Mouse (Mus musculus) forebrain, embryonic 15.5 days (tissue): Measurements from ENCODE around the gene Mrnip. TPM values are rescaled to one million over a fixed set of nuclear protein-coding genes. Genes with fewer than 3 reads are reported as not detected.

ENCODE experiments used
- ATAC-seq: fragments of 200-750 bp; cut with Nextera tagmentation; replicated peaks from 2 replicates; pipeline ENCODE4 v1.8.0; 2017; ENCODE audit warnings: mild to moderate bottlenecking, moderate TSS enrichment, moderate library complexity
- H3K27ac ChIP-seq: fragments of 300-500 bp; sonication (generic); replicated peaks from 2 replicates; pipeline ENCODE4 v1.5.1; 2015; ENCODE audit warnings: mild to moderate bottlenecking, inconsistent platforms
- H3K27me3 ChIP-seq: fragments of 300-500 bp; sonication (generic); 2 replicates; pipeline ENCODE4 v1.6.1; 2015; ENCODE audit warnings: inconsistent platforms
- H3K36me3 ChIP-seq: fragments of 300-500 bp; sonication (generic); 2 replicates; pipeline ENCODE4 v1.6.1; 2015; ENCODE audit warnings: mild to moderate bottlenecking, inconsistent platforms
- H3K4me1 ChIP-seq: fragments of 300-500 bp; sonication (generic); 2 replicates; pipeline ENCODE4 v1.6.1; 2015; ENCODE audit warnings: inconsistent platforms
- H3K4me2 ChIP-seq: fragments of 300-500 bp; sonication (generic); replicated peaks from 2 replicates; pipeline ENCODE4 v1.6.1; 2015; ENCODE audit warnings: mild to moderate bottlenecking, inconsistent platforms
- H3K4me3 ChIP-seq: fragments of 300-500 bp; sonication (generic); 2 replicates; pipeline ENCODE4 v1.5.1; 2015; ENCODE audit warnings: mild to moderate bottlenecking, inconsistent platforms
- H3K9ac ChIP-seq: fragments of 300-500 bp; sonication (generic); replicated peaks from 2 replicates; pipeline ENCODE4 v1.6.1; 2015; ENCODE audit warnings: mild to moderate bottlenecking, inconsistent platforms
- H3K9me3 ChIP-seq: fragments of 300-500 bp; sonication (generic); 2 replicates; pipeline ENCODE4 v1.6.1; 2016; ENCODE audit warnings: inconsistent platforms
- WGBS: fragments of 180-500 bp; shearing (Covaris S2); methylation state at CpG from one replicate; pipeline ENCODE4 v1.1.7; 2015; ENCODE audit warnings: mixed read lengths; 5-methylcytosine and 5-hydroxymethylcytosine counted together
- polyA plus RNA-seq: library from polyadenylated mRNA; unstranded; fragments of >200 nt; fragmentation: Nextera tagmentation; extraction: Ambion mirVana; gene quantifications from 2 replicates; pipeline ENCODE4 v1.2.1, GENCODE M21; 2015

Gene Mrnip
- polyA plus RNA-seq, 1 experiment from 2014 or later: 28.6 TPM

DNA sequence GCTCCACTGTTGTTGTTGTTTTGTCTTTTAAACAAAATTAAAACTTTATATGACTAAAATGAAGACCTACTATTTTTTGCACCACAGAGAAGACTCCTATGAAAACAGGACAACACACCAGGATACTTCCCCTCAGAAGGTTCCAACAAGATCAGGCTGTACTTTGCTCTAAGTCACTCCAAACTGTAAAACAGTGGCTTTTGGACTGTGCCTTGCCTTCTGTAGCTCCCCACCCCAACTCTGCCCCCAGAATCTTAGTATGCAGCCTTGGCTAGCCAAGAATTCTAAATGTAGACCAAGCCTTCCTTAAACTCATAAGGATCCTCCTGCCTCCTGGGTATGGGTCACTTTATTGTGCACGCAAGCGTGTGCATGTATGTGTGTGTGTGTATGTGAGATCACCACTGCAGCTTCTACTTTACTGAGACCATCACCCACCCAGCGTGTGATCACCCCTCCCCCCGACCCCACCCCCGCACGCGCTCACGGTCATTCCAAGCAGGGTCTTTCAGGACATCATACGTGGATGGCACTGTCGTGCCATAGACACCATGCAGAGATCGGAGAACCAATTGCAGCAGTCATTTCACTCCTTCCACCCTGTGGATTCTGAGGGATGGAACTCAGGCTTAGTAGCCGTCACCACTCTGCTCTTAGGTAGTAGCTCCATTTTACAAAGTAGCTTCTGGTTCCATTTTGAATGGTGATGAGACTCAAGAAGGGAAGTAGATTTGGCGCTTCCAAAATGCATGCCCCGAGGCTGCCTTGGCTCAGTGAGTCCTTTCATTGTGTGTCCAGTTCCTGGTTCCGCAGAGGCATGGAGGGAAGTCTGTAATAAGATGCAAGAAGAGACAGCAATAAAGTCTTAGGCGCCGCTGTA is 49.8 kb downstream of the Mrnip start:
- peak; percentile 12; the same call in 1 of the 2 replicates for ATAC-seq
- Histone ChIP-seq H3K4me1 (peaks cover 45% of the 10 kb centered on the region), H3K4me2 (peak overlapping the region; percentile 76), H3K27ac (peak overlapping the region; percentile 95), H3K4me3 (peak overlapping the region; percentile 93), H3K27me3 (no peaks in the 10 kb centered on the region), H3K9ac (peak overlapping the region; percentile 95), H3K36me3 (no peaks in the 10 kb centered on the region), H3K9me3 (no peaks in the 10 kb centered on the region)
- WGBS: 6% methylated on average over 17 of the region's 17 CpGs

DNA sequence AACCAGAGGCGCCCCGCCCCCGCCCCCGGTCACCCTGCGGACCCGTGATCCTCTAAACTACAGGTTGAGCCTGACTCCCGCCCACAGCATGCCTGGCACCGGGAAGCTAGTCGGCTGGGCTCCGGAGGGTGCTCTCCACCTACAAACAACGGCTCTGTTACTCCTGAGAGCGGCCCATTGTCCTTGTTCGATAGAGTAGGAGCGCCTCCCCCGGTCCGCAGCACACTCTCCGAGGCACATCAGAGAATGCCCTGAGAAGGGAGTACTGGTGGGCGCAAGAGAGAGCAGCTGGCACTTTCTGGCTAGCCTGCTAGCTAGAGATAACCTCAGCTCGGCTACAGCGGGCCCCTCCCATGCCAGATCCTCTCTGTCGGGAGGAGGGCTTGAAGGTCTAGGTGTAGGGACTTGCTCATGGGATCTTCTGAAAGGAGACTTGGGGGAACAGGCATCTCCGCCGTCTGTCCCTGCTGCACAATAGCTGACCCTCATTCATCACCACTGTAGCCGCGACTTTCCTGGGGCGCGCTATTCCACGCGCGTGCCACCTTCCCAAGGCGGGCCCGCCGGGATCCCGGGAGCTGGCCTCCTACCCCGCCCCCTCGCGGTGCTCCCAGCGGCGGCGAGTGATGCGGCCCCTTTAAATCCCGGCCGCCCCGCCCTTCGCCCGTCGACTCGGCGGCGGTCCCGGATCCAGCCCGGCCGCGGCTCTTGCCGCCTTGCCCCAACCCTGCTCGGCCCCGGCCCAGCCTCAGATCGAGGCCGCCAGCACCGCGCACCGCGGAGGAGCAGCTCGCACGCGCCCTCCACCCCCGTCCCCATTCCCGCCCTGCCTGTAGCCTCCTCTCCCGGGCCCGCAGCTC is 50.7 kb downstream of the Mrnip start:
- H3K27ac ChIP-seq: peak overlapping the region; percentile 95
- WGBS: under 1% methylated on average over 69 of the region's 70 CpGs
- no peaks in the 10 kb centered on the region for H3K27me3 ChIP-seq
- no peaks in the 10 kb centered on the region for H3K36me3 ChIP-seq
- H3K4me2 ChIP-seq: peak overlapping the region; percentile 76
- no peaks in the 10 kb centered on the region for H3K9me3 ChIP-seq
- peak overlapping the region; percentile 93 for H3K4me3 ChIP-seq
- peaks cover 53% of the 10 kb centered on the region for H3K4me1 ChIP-seq
- ATAC-seq: peak; percentile 88
- peak overlapping the region; percentile 95 for H3K9ac ChIP-seq

DNA sequence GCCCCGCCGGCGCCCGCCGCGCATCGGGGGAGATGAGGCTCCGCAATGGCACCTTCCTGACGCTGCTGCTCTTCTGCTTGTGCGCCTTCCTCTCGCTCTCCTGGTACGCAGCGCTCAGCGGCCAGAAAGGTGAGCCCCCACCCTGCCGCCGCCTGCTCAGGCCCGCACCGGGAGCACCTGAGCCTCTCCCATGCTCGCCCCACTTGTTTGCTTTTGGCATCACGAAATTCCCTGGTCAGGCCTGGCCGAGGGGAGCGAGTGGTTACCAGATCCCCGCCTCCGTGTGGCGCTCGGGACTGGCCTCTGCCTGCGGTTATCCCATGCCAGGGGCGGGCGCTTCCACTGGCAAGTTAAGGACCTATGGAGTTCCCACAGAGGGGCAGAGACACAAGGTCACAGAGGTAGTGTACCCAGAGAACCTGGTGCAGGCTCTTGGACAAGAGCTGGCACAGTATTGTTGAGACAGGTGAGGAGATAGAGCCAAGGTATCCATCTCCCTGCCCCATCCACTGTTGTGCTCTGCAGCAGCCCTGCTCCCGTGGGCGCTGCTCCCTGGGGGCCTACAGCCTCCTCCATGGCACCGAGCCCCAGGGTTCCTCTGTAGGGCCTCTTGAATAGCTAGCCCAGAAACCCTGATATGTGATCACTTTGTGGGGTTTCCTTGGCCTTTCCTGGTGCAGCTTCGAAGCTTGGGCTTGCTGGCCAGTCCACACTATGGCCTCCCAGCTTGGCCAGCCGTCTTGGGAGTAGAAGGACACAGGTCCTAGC is 51.6 kb downstream of the Mrnip start:
- peak overlapping the region; percentile 95 for H3K27ac ChIP-seq
- H3K27me3 ChIP-seq: no peaks in the 10 kb centered on the region
- peaks cover 57% of the 10 kb centered on the region for H3K4me1 ChIP-seq
- peaks cover under 1% of the 10 kb centered on the region; the same call in 1 of the 2 replicates for H3K36me3 ChIP-seq
- peak overlapping the region; percentile 93 for H3K4me3 ChIP-seq
- H3K9me3 ChIP-seq: no peaks in the 10 kb centered on the region
- H3K9ac ChIP-seq: peak overlapping the region; percentile 95
- 3% methylated on average over 34 of the region's 34 CpGs for WGBS
- ATAC-seq: peak; percentile 30
- H3K4me2 ChIP-seq: peak overlapping the region; percentile 76

DNA sequence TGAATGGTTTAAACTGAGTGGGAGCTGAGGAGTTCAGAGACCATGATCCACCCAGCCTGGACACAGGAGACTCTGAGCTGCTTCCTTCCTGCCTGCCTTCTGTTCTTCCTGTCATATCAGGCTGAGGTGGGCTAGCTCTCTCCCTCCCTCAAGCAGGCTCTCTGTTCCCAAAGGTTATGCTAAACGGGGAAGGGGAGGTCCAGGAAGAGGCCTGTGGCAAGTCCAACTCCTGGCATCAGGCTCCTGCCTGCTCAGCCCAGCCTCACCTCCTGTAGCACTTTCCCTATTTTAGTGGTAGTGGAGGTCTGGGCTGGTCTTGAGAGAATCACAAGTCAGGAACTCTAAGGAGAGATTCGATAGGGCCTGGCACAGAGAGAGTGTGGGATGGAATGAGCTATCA is 52.2 kb downstream of the Mrnip start:
- peaks cover 60% of the 10 kb centered on the region for H3K4me1 ChIP-seq
- H3K27ac ChIP-seq: no peak overlapping the region
- no peaks in the 10 kb centered on the region for H3K9me3 ChIP-seq
- peak overlapping the region; percentile 76 for H3K4me2 ChIP-seq
- H3K27me3 ChIP-seq: no peaks in the 10 kb centered on the region
- 33% methylated on average over 2 of the region's 2 CpGs for WGBS
- peak overlapping the region; percentile 93 for H3K4me3 ChIP-seq
- peaks cover 3% of the 10 kb centered on the region; the same call in 1 of the 2 replicates for H3K36me3 ChIP-seq
- ATAC-seq: no peak
- H3K9ac ChIP-seq: peak overlapping the region; percentile 95

DNA sequence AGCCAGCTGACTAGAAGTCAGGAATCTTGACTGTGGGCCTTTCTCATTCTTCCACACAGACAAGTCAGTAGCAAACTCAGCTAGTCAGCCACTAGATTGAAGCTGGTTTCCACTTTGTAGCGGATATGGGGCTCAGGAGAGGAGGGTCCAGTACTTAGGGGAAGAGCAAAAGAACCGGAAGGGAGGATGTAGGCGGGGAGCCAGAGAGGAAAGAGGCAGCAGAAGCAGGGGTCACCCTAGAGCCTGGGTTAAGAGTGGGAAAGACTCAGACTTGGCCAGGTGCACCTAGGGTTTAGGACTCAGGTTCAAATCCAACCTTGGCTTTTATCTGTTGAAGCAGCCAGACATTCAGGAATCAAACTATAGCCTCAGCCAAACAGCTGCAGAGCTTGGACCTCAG is 53.0 kb downstream of the Mrnip start:
- 83% methylated on average over 3 of the region's 3 CpGs for WGBS
- H3K4me1 ChIP-seq: peaks cover 60% of the 10 kb centered on the region
- no peak overlapping the region for H3K4me3 ChIP-seq
- peaks cover 6% of the 10 kb centered on the region for H3K36me3 ChIP-seq
- H3K9me3 ChIP-seq: no peaks in the 10 kb centered on the region
- H3K27ac ChIP-seq: no peak overlapping the region
- no peaks in the 10 kb centered on the region for H3K27me3 ChIP-seq
- H3K4me2 ChIP-seq: 0 out of 2 replicates have a peak overlapping the region, but pooled peaks have one; percentile 76
- ATAC-seq: no peak
- no peak overlapping the region for H3K9ac ChIP-seq

DNA sequence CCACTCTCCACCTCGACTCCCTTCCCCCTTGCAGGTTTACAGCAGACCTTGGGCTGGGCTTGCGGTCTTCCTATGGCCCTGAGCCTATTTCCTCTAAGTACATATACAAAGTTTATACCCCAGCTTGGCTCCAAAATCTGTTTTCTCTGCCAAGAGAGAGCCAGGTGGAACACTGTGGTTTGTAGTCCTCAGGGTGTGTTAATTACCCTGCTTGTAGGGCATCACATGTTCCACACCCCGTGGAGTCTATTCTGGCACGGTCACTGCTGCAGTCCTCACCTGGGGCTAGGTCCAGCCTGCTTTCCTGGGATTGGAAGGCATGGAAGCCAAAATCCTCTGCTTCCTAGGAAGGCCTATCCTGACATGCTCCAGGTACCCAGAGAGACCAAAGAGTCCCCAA is 53.5 kb downstream of the Mrnip start:
- H3K36me3 ChIP-seq: peaks cover 11% of the 10 kb centered on the region
- no peak overlapping the region for H3K9ac ChIP-seq
- H3K4me3 ChIP-seq: no peak overlapping the region
- WGBS: 83% methylated on average over 4 of the region's 4 CpGs
- no peak for ATAC-seq
- H3K4me2 ChIP-seq: no peak overlapping the region
- H3K9me3 ChIP-seq: no peaks in the 10 kb centered on the region
- H3K27ac ChIP-seq: no peak overlapping the region
- peaks cover 60% of the 10 kb centered on the region for H3K4me1 ChIP-seq
- no peaks in the 10 kb centered on the region for H3K27me3 ChIP-seq

DNA sequence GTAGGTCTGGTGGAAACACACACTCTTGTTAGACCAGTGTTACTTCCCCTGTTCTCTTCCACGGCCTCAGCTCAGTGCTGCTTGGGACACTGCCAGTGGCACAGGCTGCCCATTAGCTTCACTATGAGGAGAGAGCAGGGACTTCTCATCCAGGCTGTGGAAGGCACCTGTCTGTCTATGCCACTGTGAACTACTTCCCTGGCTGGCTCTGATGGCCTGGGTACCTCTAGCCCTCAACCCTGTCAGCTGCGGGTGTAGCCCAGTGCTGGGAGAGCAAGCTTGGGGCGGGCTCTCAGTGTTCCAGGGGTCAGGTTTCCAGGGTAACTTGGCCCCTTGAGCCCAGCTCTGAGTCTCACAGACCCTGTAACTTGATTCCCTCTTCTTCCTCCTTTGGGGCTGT is 54.5 kb downstream of the Mrnip start:
- ATAC-seq: no peak
- peaks cover 49% of the 10 kb centered on the region for H3K4me1 ChIP-seq
- no peak overlapping the region for H3K9ac ChIP-seq
- no peak overlapping the region for H3K4me2 ChIP-seq
- H3K27me3 ChIP-seq: no peaks in the 10 kb centered on the region
- peaks cover 21% of the 10 kb centered on the region for H3K36me3 ChIP-seq
- H3K4me3 ChIP-seq: no peak overlapping the region
- H3K27ac ChIP-seq: no peak overlapping the region
- 23% methylated on average over 3 of the region's 3 CpGs for WGBS
- no peaks in the 10 kb centered on the region for H3K9me3 ChIP-seq

DNA sequence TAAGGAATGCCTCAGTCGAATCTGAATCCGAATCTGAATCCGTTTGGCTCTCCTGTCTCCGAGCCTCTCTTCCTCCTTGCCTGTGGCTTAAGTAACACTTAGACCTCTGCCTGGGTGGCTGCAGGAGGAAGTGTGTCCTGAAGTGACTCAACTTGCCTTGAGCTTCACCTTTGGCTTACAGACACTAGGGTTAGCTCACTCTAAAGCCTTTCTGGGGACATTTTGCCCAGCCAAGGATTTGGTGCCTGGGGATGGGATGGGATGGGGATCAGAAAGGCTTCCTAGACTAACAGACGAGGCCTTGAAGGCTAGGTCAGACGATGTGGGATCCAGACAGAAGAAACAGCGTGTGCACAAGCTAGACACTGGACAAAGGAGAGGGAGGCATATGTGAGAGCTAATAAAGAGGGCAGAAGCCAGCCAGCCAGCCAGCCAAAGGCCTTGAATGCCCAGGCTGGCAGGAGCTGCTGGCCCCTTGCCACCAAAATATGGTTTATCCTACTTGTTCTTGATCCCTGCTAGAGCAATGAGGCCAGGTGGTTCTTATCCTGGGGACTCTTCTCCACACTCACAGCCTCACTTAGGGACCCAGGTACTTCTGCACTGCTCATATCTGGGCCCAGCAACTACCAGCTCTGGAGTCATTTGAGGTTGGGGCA is 55.1 kb downstream of the Mrnip start:
- WGBS: 40% methylated on average over 7 of the region's 7 CpGs
- ATAC-seq: no peak
- Histone ChIP-seq H3K9ac (no peak overlapping the region), H3K4me1 (peaks cover 46% of the 10 kb centered on the region), H3K9me3 (no peaks in the 10 kb centered on the region), H3K36me3 (peaks cover 27% of the 10 kb centered on the region), H3K27ac (no peak overlapping the region), H3K4me3 (no peak overlapping the region), H3K27me3 (no peaks in the 10 kb centered on the region), H3K4me2 (no peak overlapping the region)

DNA sequence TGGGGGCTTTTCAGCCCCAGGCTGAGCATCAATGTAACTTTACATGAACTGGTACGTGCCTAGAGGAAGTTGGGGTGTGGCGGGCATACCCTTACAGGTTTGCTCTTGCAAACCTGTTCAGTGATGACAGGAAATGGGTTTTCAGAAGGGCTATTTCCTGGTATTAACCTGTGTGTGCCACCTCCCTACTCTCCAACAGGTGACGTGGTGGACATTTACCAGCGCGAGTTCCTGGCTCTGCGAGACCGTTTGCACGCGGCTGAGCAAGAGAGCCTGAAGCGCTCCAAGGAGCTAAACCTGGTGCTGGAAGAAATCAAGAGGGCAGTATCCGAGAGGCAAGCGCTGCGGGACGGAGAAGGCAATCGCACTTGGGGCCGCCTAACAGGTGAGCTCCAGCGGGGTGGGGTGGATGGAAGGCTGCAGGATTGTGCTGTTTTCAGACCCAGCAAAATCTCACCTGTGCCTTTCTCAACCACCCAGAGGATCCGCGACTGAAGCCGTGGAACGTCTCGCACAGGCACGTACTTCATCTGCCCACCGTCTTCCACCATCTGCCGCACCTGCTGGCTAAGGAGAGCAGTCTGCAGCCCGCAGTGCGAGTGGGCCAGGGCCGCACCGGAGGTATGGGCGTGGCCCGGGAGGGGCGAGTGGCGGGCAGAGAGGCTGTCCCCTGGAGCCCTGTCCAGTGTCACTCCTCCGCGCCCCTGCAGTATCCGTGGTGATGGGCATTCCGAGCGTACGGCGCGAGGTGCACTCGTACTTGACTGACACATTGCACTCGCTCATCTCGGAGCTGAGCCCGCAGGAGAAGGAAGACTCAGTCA is 56.4 kb downstream of the Mrnip start:
- H3K9ac ChIP-seq: no peak overlapping the region
- H3K27me3 ChIP-seq: no peaks in the 10 kb centered on the region
- ATAC-seq: peak; percentile 18
- 25% methylated on average over 45 of the region's 45 CpGs for WGBS
- H3K27ac ChIP-seq: no peak overlapping the region; the same call in 1 of the 2 replicates
- no peak overlapping the region for H3K4me3 ChIP-seq
- peak overlapping the region; percentile 40 for H3K4me2 ChIP-seq
- H3K4me1 ChIP-seq: peaks cover 47% of the 10 kb centered on the region
- peaks cover 35% of the 10 kb centered on the region for H3K36me3 ChIP-seq
- H3K9me3 ChIP-seq: no peaks in the 10 kb centered on the region

DNA sequence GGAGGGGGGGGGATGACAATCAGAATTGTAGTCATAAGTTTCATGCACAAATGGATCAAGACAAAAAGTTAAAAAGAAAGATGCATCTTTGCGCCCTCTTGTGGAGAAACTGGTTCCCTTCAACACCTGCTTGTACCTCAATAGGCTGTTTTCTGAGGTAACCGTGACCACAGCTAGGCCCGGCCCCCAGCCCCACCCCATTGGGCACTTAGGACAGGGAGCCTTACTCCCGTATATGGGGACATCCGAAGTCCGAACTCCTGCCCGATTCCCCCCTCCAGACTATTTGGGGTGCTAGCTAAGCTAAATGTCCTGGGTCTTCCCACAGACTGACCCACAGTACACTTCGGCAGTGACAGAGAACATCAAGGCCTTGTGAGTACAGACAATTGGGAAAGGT is 57.2 kb downstream of the Mrnip start:
- Histone ChIP-seq H3K36me3 (peaks cover 35% of the 10 kb centered on the region), H3K27me3 (no peaks in the 10 kb centered on the region), H3K27ac (no peak overlapping the region), H3K4me1 (peaks cover 48% of the 10 kb centered on the region), H3K9ac (no peak overlapping the region), H3K4me3 (no peak overlapping the region), H3K9me3 (no peaks in the 10 kb centered on the region), H3K4me2 (peak overlapping the region; percentile 40)
- ATAC-seq: no peak
- WGBS: 19% methylated on average over 8 of the region's 8 CpGs
